Mouse (Mus musculus) gastrocnemius, postnatal 25 days (tissue): ENCODE data around the gene Abcc5. TPM values are rescaled to one million over a fixed set of nuclear protein-coding genes. Genes with fewer than 3 reads are reported as not detected.

Experiments
- DNase-seq: peaks from one replicate; pipeline ENCODE4 v3.0.0; 2022
- total RNA-seq, 2 experiments: library from RNA; stranded (reverse); gene quantifications; 1 replicate in 1 of 2; 2 replicates in 1 of 2; pipeline ENCODE4 v1.2.3; 2021

The Abcc5 gene
- total RNA-seq, 2 experiments from 2014 or later, result 51.1 to 53.5 TPM

DNA sequence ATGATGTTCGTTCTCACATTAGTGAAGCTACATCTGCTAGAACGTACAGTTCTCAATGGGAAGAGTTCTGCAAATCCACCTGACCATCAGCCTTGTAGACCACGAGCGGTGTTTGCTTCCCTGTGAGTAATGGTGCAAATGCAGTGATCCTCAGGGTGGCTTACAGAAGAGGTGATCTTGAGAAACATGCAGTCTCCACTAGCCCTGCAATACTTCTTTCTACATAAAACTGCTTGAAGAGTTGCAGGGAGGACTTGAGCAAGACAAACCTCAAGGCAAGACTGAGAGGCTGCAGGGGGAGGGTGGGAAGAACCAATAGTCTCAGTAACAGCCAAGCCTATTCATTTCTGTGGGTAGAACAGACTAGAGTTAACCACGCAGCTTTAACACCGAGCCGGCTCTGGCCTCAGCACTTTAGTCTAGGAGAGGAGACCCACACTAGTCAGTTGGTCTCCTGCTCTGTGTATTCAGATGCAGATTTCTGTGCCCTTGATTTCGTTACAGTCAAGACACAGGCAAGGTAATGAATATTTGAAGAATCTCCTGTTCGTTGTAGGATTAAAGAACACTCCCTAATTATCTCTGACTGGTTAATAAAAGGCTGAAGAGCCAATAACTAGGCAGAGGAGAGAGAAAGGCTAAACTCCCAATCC, 66.4 kb downstream of the Abcc5 start:
- DNase-seq, result no peak

GRCm38 (mm10) chr16:20357837-20358236, 68.4 kb downstream of the Abcc5 start:
- DNase-seq, result no peak

DNA sequence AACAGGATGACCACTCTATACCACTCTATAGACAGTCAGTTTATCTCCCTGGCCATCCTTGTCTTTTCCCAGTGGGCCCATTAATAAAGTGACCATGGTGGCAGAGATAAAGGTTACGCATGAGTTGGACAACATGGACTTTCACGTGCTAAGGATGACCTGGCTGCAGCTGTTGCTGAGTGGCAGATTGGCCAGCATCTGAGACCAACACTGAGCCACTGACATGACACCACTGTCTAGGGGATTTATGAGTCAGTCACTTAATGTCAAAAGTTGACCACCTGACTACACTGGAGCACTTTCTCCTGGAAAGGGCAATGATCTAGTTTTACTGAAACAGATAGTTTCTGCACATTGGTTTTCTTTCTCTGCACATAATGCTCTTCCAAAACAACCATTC, 71.4 kb downstream of the Abcc5 start:
- DNase-seq, result no peak

DNA sequence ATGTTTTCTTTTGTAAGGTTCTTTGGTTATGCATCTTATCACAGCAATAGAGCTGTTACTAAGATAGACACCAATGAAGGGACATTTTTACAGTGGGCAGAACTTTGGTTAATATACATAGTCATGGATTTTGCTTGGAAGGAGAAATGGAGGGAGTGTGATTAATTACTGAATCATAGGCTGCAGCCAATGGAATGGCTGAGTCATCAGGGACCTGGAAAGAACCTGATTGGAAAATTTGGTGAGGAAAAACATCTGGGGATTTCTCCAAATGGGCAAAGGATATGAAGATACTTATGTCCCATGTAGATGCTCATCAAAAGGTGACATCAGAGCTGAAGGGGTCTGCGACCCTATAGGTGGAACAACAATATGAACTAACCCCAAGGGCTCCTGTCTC, 72.2 kb downstream of the Abcc5 start:
- no peak for DNase-seq

GRCm38 (mm10) chr16:20345464-20345863, 80.7 kb downstream of the Abcc5 start:
- DNase-seq, result no peak

DNA sequence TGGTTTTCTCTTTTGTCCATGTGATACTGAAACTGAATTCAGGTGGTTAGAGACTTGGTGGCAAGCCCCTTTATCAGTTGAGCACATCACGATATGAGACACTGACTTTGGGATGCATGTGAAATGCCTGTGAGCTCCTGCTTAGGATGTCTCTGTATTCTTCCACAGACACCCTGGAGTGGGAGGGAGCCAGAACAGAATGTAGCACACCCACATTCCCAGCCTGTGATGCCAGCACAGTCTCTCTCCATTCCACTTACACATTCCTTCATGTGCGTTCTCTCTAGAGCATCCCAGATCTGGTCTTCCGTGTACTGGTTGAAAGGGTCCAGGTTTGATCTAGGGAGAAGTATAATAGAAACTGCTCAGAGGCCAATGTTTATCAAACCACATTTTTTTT, 87.6 kb downstream of the Abcc5 start:
- DNase-seq, result no peak

DNA sequence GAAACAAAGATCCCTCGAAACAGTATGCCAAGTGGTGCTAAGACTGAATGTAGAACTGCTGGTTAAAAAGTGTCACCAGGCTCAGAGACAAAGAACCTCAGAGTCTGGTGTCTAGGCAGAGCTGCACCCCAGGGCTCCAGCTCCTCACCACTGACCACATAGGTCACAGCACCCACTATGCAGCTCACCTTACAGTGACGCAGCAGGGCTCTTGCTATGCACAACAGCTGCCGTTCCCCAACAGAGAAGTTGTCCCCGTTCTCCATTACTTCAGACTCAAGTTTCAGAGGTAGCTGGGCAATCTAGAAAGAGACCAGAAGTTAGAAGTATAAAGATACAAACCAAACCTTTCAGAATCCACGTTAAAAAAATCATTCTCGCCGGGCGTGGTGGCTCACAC, 91.3 kb downstream of the Abcc5 start:
- no peak for DNase-seq

- DNase-seq, result no peak
These were observed 97.9 kb downstream of the Abcc5 start for GRCm38 (mm10) chr16:20328306-20328705.

DNA sequence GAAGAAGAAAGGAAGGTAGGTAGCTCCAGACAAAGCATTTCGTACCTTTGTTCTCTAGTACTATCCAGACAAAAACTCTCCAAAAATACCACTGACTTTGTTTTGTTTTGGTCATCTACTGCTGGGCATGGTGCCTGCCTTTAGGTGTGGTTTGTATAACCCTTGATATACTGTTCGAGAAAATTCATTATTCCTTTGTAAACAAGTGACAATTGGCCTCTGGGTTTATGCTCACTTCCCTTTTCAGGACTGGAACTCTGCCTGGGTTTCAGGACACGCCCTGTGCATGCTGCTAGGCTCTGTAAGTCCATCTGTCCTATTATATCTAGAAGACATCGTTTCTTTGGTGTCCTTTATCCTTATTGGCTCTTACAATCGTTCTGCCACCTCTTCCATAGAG, 100.9 kb downstream of the Abcc5 start, which contains the start of gene Cyp2ab1:
Gene Cyp2ab1 (minus strand): TSS at position 119 of the 400 bp plus-strand sequence.
- DNase-seq, result no peak

- DNase-seq, result no peak
These were observed 102.3 kb downstream of the Abcc5 start for GRCm38 (mm10) chr16:20323907-20324306.

DNA sequence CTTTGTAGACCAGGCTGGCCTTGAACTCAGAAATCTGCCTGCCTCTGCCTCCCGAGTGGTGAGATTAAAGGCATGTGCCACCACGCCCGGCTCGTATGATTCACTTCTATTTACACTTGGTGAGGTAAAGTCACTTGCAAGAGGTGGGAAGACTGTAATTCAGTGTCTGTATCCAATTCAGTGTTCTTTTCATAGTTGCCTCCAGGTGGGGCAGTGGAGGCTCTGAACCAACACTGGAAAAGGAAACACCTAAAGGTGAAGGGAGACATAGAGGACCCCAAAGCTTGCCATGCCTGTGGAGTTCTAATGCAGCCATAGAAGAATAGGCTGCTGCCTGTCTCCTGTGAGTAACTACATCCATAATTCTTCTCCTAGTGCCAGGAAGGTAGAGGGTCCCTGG, 103.9 kb downstream of the Abcc5 start:
- no peak for DNase-seq

DNA sequence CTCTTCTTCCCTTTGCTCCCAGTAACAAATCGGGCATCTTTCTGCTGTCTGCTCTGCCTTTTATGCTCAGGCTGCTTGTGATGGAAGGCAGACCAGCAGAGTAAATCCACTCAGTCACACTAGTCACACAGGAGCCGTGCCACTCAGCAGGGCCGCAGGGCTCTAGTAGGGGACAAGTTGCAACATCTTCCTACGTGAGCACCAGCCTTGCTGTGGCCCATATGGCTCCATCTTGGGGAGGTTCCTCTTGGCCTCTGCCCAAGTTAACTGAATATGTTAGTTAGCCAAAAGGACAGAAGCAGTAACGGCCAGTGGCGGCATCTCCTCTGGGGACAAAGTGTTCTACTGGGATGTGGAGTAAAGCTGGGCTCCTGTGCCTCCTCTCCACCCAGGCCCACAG, 109.4 kb downstream of the Abcc5 start:
- no peak for DNase-seq

DNA sequence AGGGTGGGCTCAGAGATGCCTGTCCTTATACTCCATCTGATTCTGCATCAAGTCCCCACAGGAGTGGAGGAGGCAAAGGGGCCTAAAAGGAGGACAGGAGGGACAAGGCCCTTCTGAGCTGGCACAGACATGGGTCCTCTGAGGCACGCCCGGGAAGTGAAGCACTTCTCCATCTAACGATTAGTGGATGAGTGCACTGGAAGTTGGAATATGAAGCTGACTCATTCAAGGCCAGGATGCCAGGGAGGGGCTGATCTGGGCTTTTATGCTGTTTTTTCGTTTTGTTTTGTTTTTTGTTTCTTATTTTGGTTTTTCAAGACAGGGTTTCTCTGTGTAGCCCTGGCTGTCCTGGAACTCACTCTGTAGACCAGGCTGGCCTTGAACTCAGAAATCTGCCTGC, 110.9 kb downstream of the Abcc5 start:
- no peak for DNase-seq

DNA sequence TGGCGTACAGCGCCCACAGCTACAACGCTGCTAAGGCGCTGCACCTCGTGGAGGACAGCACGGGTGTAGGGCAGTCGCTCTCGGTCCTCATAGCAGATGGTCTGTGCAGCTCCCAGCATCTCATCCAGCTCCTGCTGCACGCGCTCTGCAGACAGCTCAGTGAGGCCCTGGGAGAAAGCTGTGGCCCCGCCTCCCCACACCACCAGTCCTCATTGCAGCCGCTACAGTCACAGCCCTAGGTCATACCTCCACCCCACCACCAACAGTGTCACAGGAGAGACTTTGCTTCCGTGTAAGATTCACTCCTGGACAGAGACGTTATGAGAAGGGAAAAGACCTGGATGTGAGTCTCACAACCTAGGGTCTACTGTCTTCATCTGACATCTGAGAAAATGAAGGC, 113.9 kb downstream of the Abcc5 start:
- no peak for DNase-seq

DNA sequence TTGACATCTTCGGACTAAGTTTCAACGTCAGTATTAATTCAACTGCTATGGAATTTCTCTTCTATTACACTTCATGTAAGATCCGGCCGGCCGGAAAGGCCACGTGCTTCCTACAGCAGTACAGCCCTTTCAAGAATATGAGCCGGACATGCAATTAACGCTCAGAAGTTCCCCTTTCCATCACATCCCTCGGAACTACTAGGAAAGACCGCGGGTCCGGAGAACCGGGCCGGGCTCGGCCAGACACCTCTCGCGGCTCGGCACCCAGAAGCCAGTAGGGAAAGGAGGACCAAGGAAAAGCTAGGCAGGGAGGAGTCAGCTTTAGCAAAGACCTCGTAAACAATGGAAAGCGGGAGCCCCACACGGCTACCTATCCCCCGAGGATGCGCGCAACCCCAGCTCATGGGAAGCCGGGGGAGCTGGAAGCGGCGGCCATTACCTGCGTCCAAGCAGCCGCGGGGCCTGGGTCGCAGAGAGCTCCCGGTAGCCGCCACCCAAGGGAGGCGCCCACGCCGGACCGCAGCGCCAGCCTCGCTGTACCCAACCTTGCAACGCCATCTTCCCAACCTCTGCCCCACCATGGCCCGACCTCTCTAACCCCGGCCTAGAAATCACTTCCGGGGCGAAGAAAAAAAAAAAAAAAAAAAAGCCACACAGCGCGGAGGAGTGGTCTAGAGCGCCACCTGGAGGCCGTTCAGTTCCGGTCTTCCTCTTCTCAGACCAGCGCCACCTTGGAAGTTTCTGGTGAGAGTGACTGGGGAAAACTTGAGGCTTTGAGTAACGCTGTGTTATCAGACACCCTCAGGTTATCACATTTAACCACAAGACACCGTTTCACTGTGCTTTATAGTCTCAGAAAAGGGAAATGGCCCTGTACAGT, 124.2 kb downstream of the Abcc5 start, which contains the start of gene Parl:
Gene Parl (minus strand): TSS at position 618 of the 880 bp plus-strand sequence.
- DNase-seq, result peak; percentile 74

DNA sequence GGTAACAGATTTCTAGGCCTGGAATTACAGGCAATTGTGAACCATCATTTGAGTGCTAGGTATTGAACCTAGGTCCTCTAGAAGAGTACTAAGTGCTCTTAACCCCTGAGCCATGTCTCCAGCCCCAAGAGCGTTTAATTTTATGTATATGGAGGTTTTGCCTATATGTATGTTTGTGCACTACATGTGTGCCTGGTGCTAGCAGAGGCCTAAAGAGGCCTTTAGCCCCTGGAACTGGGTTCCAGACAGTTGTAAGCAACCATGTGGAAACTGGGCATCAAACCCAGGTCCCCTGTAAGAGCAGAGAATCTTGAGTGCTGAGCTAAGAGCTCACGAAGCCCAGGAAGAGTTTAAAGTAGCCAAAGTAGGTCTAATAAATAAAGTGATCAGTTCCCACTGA, 126.1 kb downstream of the Abcc5 start:
- DNase-seq, result no peak

Other genes starting within 250 kb of the Abcc5 start
- gene Map6d1, start 185.0 kb downstream of the Abcc5 start, total RNA-seq, result under 1 TPM; 0.48 to 0.56 TPM
- 10 to 100 TPM; 59.8 to 61.3 TPM for gene Parl, start 124.0 kb downstream of the Abcc5 start, total RNA-seq
- under 1 TPM in 1 of 2 experiments, not detected in 1; 0.64 TPM for gene Cyp2ab1, start 101.0 kb downstream of the Abcc5 start, total RNA-seq
- 10 to 100 TPM; 50.0 to 50.1 TPM for gene Eif2b5, start 72.4 kb upstream of the Abcc5 start, total RNA-seq
- gene Dvl3, start 90.6 kb upstream of the Abcc5 start, total RNA-seq, result 10 to 100 TPM; 26.4 to 29.1 TPM
- gene Ap2m1, start 109.1 kb upstream of the Abcc5 start, total RNA-seq, result 100 to 1,000 TPM; 137 to 146 TPM
- gene Abcf3, start 122.2 kb upstream of the Abcc5 start, total RNA-seq, result 10 to 100 TPM; 58.0 to 61.4 TPM
- gene Vwa5b2, start 163.1 kb upstream of the Abcc5 start, total RNA-seq, result not detected
- 1 to 10 TPM; 5.1 to 5.7 TPM for gene Eef1akmt4, start 185.2 kb upstream of the Abcc5 start, total RNA-seq
- not detected for gene Gm49333, start 185.2 kb upstream of the Abcc5 start, total RNA-seq
- gene Alg3, start 185.3 kb upstream of the Abcc5 start, total RNA-seq, result 10 to 100 TPM; 10.9 to 16.8 TPM
- 1 to 10 TPM; 1.2 to 1.6 TPM for gene Camk2n2, start 194.9 kb upstream of the Abcc5 start, total RNA-seq
- under 1 TPM; 0.13 to 0.32 TPM for gene Ece2, start 203.4 kb upstream of the Abcc5 start, total RNA-seq
- 100 to 1,000 TPM; 177 to 187 TPM for gene Psmd2, start 225.3 kb upstream of the Abcc5 start, total RNA-seq
- gene Eif4g1, start 241.9 kb upstream of the Abcc5 start, total RNA-seq, result 100 to 1,000 TPM; 356 to 390 TPM